Mouse (Mus musculus) 3134 (cell line): ENCODE measurements at regions not wholly inside any gene's neighbourhood (a gene's known extent, or its start where the extent isn't known, plus 50 kb on each side); places are given as distances from the start of the nearest gene placed in this dataset.

Experiments used
- DNase-seq: peaks from one replicate; pipeline ENCODE4 v3.0.0-alpha.2; 2011; ENCODE audit warnings: low spot score; ENCODE audit not compliant: insufficient read length; ENCODE audit errors: extremely low read depth

DNA sequence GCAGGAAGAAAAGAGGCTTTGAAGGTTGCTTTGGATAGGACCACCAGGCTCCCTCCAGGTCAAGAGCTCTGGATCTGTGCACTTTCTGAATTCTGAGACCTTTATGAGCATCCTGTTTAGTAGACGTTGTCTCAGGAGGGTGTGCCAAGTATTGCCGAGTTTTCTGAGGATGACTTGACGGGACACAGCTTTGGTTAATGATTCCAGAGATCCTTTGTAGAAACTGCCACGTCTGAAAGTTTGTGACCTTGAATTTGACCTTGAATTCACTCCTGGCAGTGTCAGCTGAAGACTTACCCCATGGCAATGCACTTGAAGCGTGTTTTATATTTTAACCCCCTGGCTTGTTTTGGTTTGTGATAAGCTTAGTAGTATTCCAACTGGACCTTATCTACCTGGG is 58.0 kb upstream of the Ercc6l2 start:
- no peak for DNase-seq

DNA sequence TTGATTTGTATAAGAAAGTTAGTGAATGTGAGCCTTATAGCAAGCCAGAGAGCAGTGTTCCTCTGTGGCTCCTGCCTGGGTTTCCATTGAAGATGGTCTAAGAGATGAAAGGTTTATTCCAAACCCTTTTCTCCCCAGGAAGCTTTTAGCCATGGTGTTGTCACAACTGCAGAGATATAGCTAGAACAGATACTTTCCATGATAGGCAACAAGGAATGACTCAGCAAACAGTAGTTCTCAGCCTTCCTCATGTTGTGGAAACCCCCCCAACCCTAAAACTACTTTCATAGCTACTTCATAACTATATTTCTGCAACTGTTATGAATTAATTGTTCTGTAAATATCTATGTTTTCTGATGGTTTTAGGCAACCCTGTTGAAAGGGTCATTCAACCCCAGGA is 53.5 kb upstream of the Ercc6l2 start:
- no peak for DNase-seq
